In genomic region chr5:123793081-123793480, GRCm38 (mm10) we compare ENCODE assay signal across 26 mouse cellular contexts. TPM values are rescaled to one million over a fixed set of nuclear protein-coding genes. Genes with fewer than 3 reads are reported as not detected.
A peak's percentile ranks its signal among the peaks of the same experiment; 100 is the strongest.
DNase-seq lines count a peak whose midpoint lies in the region; ATAC-seq and TF ChIP-seq lines count a peak whose summit lies in the region.
"Had no signal": no experiment of that assay in that cellular context is flagged by ENCODE, and none has a peak within 500 bp of the region (broad histone marks: within the 10 kb centered on the region; RNA-seq: fewer than 3 reads in every experiment).

No protein-coding gene starts in this region.

- H3K27me3 ChIP-seq in forebrain, embryonic 11.5 days (ENCODE audit: control insufficient read depth, insufficient read depth, low read length): no peaks in the 10 kb centered on the region
- no peaks in the 10 kb centered on the region for H3K27me3 ChIP-seq in forebrain, embryonic 15.5 days
- H3K27me3 ChIP-seq in liver, embryonic 14.5 days (ENCODE audit: control insufficient read depth, insufficient read depth, low read length): no peaks in the 10 kb centered on the region
- H3K27me3 ChIP-seq in liver, postnatal 0 days (ENCODE audit: insufficient read depth, low read length): no peaks in the 10 kb centered on the region
- no peaks in the 10 kb centered on the region for H3K27me3 ChIP-seq in stomach, postnatal 0 days (ENCODE audit: control insufficient read depth, insufficient read depth, low read length)
- no peaks in the 10 kb centered on the region for H3K27me3 ChIP-seq in intestine, postnatal 0 days (replicated peaks; ENCODE audit: control insufficient read depth, insufficient read depth, low read length)
- H3K27me3 ChIP-seq: embryonic facial prominence, embryonic 12.5 days; embryonic facial prominence, embryonic 15.5 days; forebrain, embryonic 12.5 days; hindbrain, embryonic 12.5 days; hindbrain, embryonic 15.5 days; intestine, embryonic 15.5 days; Patski had no signal

- no peak for ATAC-seq in forebrain, embryonic 11.5 days (replicated peaks; ENCODE audit: low FRiP score)
- ATAC-seq in forebrain, embryonic 15.5 days (replicated peaks): no peak
- ATAC-seq in liver, embryonic 14.5 days (ENCODE audit: insufficient read depth): no peak
- ATAC-seq in liver, postnatal 0 days: no peak
- no peak for ATAC-seq in stomach, postnatal 0 days (ENCODE audit: low FRiP score, low TSS enrichment)
- no peak for ATAC-seq in intestine, postnatal 0 days
- ATAC-seq: activated CD4-positive, CD25-positive, alpha-beta regulatory T cell, adult 4 months; forebrain, embryonic 16.5 days; intestine, embryonic 15.5 days; Patski had no signal

- H3K4me1 ChIP-seq in forebrain, embryonic 11.5 days (replicated peaks; ENCODE audit: control insufficient read depth, insufficient read depth, low read length): no peaks in the 10 kb centered on the region
- H3K4me1 ChIP-seq in forebrain, embryonic 15.5 days: no peaks in the 10 kb centered on the region
- no peaks in the 10 kb centered on the region for H3K4me1 ChIP-seq in liver, embryonic 14.5 days (replicated peaks; ENCODE audit: control insufficient read depth in 2 of 2, insufficient read depth in 2 of 2, low read length in 1 of 2)
- no peaks in the 10 kb centered on the region for H3K4me1 ChIP-seq in liver, postnatal 0 days (ENCODE audit: insufficient read depth)
- no peaks in the 10 kb centered on the region for H3K4me1 ChIP-seq in stomach, postnatal 0 days (replicated peaks; ENCODE audit: control insufficient read depth, insufficient read depth)
- H3K4me1 ChIP-seq in intestine, postnatal 0 days (replicated peaks; ENCODE audit: control insufficient read depth, insufficient read depth, low read length): no peaks in the 10 kb centered on the region
- H3K4me1 ChIP-seq: embryonic facial prominence, embryonic 12.5 days; embryonic facial prominence, embryonic 15.5 days; forebrain, embryonic 12.5 days; hindbrain, embryonic 12.5 days; hindbrain, embryonic 15.5 days; intestine, embryonic 15.5 days had no signal

- peak; percentile 28; the same call in 1 of the 2 replicates for TF ChIP-seq CTCF in liver, embryonic 14.5 days (IDR thresholded peaks at IDR 0.05; ENCODE audit: low read depth)
- TF ChIP-seq CTCF in liver, postnatal 0 days (IDR thresholded peaks at IDR 0.05; ENCODE audit: low read depth): no peak
- TF ChIP-seq CTCF in stomach, postnatal 0 days (IDR thresholded peaks at IDR 0.05; ENCODE audit: low read depth): peak; percentile 19; the same call in 1 of the 2 replicates
- no peak for TF ChIP-seq CTCF in intestine, postnatal 0 days (IDR thresholded peaks at IDR 0.05; ENCODE audit: low read depth)

- H3K27ac ChIP-seq in forebrain, embryonic 11.5 days (ENCODE audit: low read depth, low read length): no peak overlapping the region
- no peak overlapping the region for H3K27ac ChIP-seq in forebrain, embryonic 15.5 days (replicated peaks)
- H3K27ac ChIP-seq in liver, embryonic 14.5 days: no peak overlapping the region
- no peak overlapping the region for H3K27ac ChIP-seq in liver, postnatal 0 days (ENCODE audit: low read depth)
- H3K27ac ChIP-seq in stomach, postnatal 0 days (replicated peaks): no peak overlapping the region
- H3K27ac ChIP-seq in intestine, postnatal 0 days (ENCODE audit: low read depth, low read length): no peak overlapping the region
- H3K27ac ChIP-seq: embryonic facial prominence, embryonic 12.5 days; embryonic facial prominence, embryonic 15.5 days; forebrain, embryonic 12.5 days; hindbrain, embryonic 12.5 days; hindbrain, embryonic 15.5 days; intestine, embryonic 15.5 days had no signal

- H3K36me3 ChIP-seq in forebrain, embryonic 11.5 days (ENCODE audit: control insufficient read depth, insufficient read depth, low read length): peaks cover 22% of the 10 kb centered on the region
- H3K36me3 ChIP-seq in forebrain, embryonic 15.5 days: peaks cover 26% of the 10 kb centered on the region
- H3K36me3 ChIP-seq in liver, embryonic 14.5 days (replicated peaks; ENCODE audit: control insufficient read depth, insufficient read depth, low read depth): peaks cover 80% of the 10 kb centered on the region
- peaks cover 55% of the 10 kb centered on the region for H3K36me3 ChIP-seq in liver, postnatal 0 days (replicated peaks; ENCODE audit: insufficient read depth, low read length)
- peaks cover 5% of the 10 kb centered on the region; the same call in 1 of the 2 replicates for H3K36me3 ChIP-seq in stomach, postnatal 0 days (ENCODE audit: control insufficient read depth, insufficient read depth, low read length)
- H3K36me3 ChIP-seq in intestine, postnatal 0 days (ENCODE audit: control insufficient read depth, insufficient read depth): peaks cover 44% of the 10 kb centered on the region
- H3K36me3 ChIP-seq: hindbrain, embryonic 15.5 days had no signal

- no peaks in the 10 kb centered on the region for H3K9me3 ChIP-seq in forebrain, embryonic 11.5 days (ENCODE audit: control insufficient read depth, low read length)
- no peaks in the 10 kb centered on the region for H3K9me3 ChIP-seq in forebrain, embryonic 15.5 days
- H3K9me3 ChIP-seq in liver, embryonic 14.5 days (ENCODE audit: control insufficient read depth, low read length): no peaks in the 10 kb centered on the region
- H3K9me3 ChIP-seq in liver, postnatal 0 days (ENCODE audit: low read length): no peaks in the 10 kb centered on the region
- H3K9me3 ChIP-seq in stomach, postnatal 0 days (ENCODE audit: control insufficient read depth, low read length): no peaks in the 10 kb centered on the region
- no peaks in the 10 kb centered on the region for H3K9me3 ChIP-seq in intestine, postnatal 0 days (ENCODE audit: control insufficient read depth)
- H3K9me3 ChIP-seq: embryonic facial prominence, embryonic 12.5 days; embryonic facial prominence, embryonic 15.5 days; forebrain, embryonic 12.5 days; hindbrain, embryonic 12.5 days; hindbrain, embryonic 15.5 days; intestine, embryonic 15.5 days had no signal

- no peak overlapping the region for H3K4me2 ChIP-seq in forebrain, embryonic 11.5 days (ENCODE audit: low read depth, low read length, severe bottlenecking)
- H3K4me2 ChIP-seq in forebrain, embryonic 15.5 days (replicated peaks): no peak overlapping the region
- no peak overlapping the region for H3K4me2 ChIP-seq in liver, embryonic 14.5 days (ENCODE audit: low read depth)
- H3K4me2 ChIP-seq in liver, postnatal 0 days (ENCODE audit: low read depth, low read length): no peak overlapping the region
- no peak overlapping the region for H3K4me2 ChIP-seq in stomach, postnatal 0 days (replicated peaks; ENCODE audit: low read depth)
- no peak overlapping the region for H3K4me2 ChIP-seq in intestine, postnatal 0 days (replicated peaks; ENCODE audit: low read depth)
- H3K4me2 ChIP-seq: embryonic facial prominence, embryonic 12.5 days; embryonic facial prominence, embryonic 15.5 days; forebrain, embryonic 12.5 days; heart, embryonic 11.5 days; hindbrain, embryonic 12.5 days; hindbrain, embryonic 15.5 days; intestine, embryonic 15.5 days had no signal

- 77% methylated on average over 2 of the region's 2 CpGs for WGBS in forebrain, embryonic 11.5 days
- 90% methylated on average over 2 of the region's 2 CpGs for WGBS in forebrain, embryonic 15.5 days
- WGBS in liver, embryonic 14.5 days (ENCODE audit: insufficient replicate concordance): 78% methylated on average over 2 of the region's 2 CpGs
- 83% methylated on average over 2 of the region's 2 CpGs for WGBS in liver, postnatal 0 days (ENCODE audit: insufficient replicate concordance)
- WGBS in stomach, postnatal 0 days: 87% methylated on average over 2 of the region's 2 CpGs
- 89% methylated on average over 2 of the region's 2 CpGs for WGBS in intestine, postnatal 0 days

- H3K9ac ChIP-seq in forebrain, embryonic 11.5 days (ENCODE audit: low read length): no peak overlapping the region
- no peak overlapping the region for H3K9ac ChIP-seq in forebrain, embryonic 15.5 days (replicated peaks)
- no peak overlapping the region for H3K9ac ChIP-seq in liver, embryonic 14.5 days (replicated peaks)
- H3K9ac ChIP-seq in liver, postnatal 0 days (replicated peaks): no peak overlapping the region
- no peak overlapping the region for H3K9ac ChIP-seq in stomach, postnatal 0 days (ENCODE audit: low read length)
- no peak overlapping the region for H3K9ac ChIP-seq in intestine, postnatal 0 days (ENCODE audit: low read depth, low read length)
- H3K9ac ChIP-seq: embryonic facial prominence, embryonic 12.5 days; embryonic facial prominence, embryonic 15.5 days; forebrain, embryonic 12.5 days; hindbrain, embryonic 12.5 days; hindbrain, embryonic 15.5 days; intestine, embryonic 15.5 days had no signal

- TF ChIP-seq EP300 in liver, embryonic 14.5 days (IDR thresholded peaks at IDR 0.05; ENCODE audit: low read depth): no peak
- no peak for TF ChIP-seq EP300 in liver, postnatal 0 days (IDR thresholded peaks at IDR 0.05; ENCODE audit: low read depth)
- TF ChIP-seq EP300 in stomach, postnatal 0 days (optimal IDR thresholded peaks at IDR 0.05): no peak

- H3K4me3 ChIP-seq in forebrain, embryonic 11.5 days (ENCODE audit: low read depth, low read length): no peak overlapping the region
- no peak overlapping the region for H3K4me3 ChIP-seq in forebrain, embryonic 15.5 days
- no peak overlapping the region for H3K4me3 ChIP-seq in liver, embryonic 14.5 days (ENCODE audit: insufficient read depth in 1 of 2, low read depth in 2 of 2, low read length in 2 of 2)
- no peak overlapping the region for H3K4me3 ChIP-seq in liver, postnatal 0 days (ENCODE audit: low read depth, low read length)
- no peak overlapping the region for H3K4me3 ChIP-seq in stomach, postnatal 0 days (ENCODE audit: low read depth, low read length)
- no peak overlapping the region for H3K4me3 ChIP-seq in intestine, postnatal 0 days (ENCODE audit: low read depth, low read length)
- H3K4me3 ChIP-seq: embryonic facial prominence, embryonic 12.5 days; embryonic facial prominence, embryonic 15.5 days; forebrain, embryonic 12.5 days; hindbrain, embryonic 12.5 days; hindbrain, embryonic 15.5 days; intestine, embryonic 15.5 days had no signal

- DNase-seq in forebrain, embryonic 11.5 days (ENCODE audit: low spot score): peak; percentile 15
- no peak for DNase-seq in liver, embryonic 14.5 days (ENCODE audit: low read depth in 3 of 3, low spot score in 3 of 3)
- no peak for DNase-seq in liver, postnatal 0 days
- DNase-seq in R1 (ENCODE audit: low read depth, low spot score): peak; percentile 54
- no peak for DNase-seq in stomach, postnatal 0 days (ENCODE audit: low spot score)
- no peak for DNase-seq in kidney, adult 11 months
- DNase-seq: adrenal gland, postnatal 10 days; adrenal gland, postnatal 36 days; cerebellum, adult 2 months; cerebellum, adult 9-11 months; cerebellum, postnatal 25 days; gastrocnemius, postnatal 10 days; gastrocnemius, postnatal 36 days; heart, adult 11 months had no signal

RNA-seq across cellular contexts. Expression of gene Kntc1, which starts 43.6 kb away (rescaled TPM):
- polyA plus RNA-seq in forebrain, embryonic 11.5 days (2014; fragmentation: Nextera tagmentation; extraction: Ambion mirVana): 53.8 and 65.0 TPM in 2 replicates
- 12.7 and 14.6 TPM in 2 replicates for polyA plus RNA-seq in forebrain, embryonic 15.5 days (2015; fragmentation: Nextera tagmentation; extraction: Ambion mirVana)
- 14.5 and 21.0 TPM in 2 replicates for polyA plus RNA-seq in liver, embryonic 14.5 days (2012; rRNA removed)
- 22.2 and 27.9 TPM in 2 replicates for polyA plus RNA-seq in liver, embryonic 14.5 days (2014; fragmentation: Nextera tagmentation; extraction: Ambion mirVana)
- 7.5 and 7.6 TPM in 2 replicates for polyA plus RNA-seq in liver, postnatal 0 days (2015; fragmentation: Nextera tagmentation; extraction: Ambion mirVana)
- 3.9 and 4.9 TPM in 2 replicates for polyA plus RNA-seq in stomach, postnatal 0 days (2015; fragmentation: Nextera tagmentation; extraction: Ambion mirVana)
- 4.5 and 5.0 TPM in 2 replicates for polyA plus RNA-seq in intestine, postnatal 0 days (2015; fragmentation: Nextera tagmentation; extraction: Ambion mirVana)

RNA-seq across cellular contexts. Expression of gene Rsrc2, which starts 43.9 kb away (rescaled TPM):
- 140 and 178 TPM in 2 replicates for polyA plus RNA-seq in forebrain, embryonic 11.5 days (2014; fragmentation: Nextera tagmentation; extraction: Ambion mirVana)
- 147 and 151 TPM in 2 replicates for polyA plus RNA-seq in forebrain, embryonic 15.5 days (2015; fragmentation: Nextera tagmentation; extraction: Ambion mirVana)
- 14.9 and 34.7 TPM in 2 replicates for polyA plus RNA-seq in liver, embryonic 14.5 days (2012; rRNA removed)
- polyA plus RNA-seq in liver, embryonic 14.5 days (2014; fragmentation: Nextera tagmentation; extraction: Ambion mirVana): 36.7 and 38.9 TPM in 2 replicates
- polyA plus RNA-seq in liver, postnatal 0 days (2015; fragmentation: Nextera tagmentation; extraction: Ambion mirVana): 32.5 and 40.7 TPM in 2 replicates
- 59.5 and 67.8 TPM in 2 replicates for polyA plus RNA-seq in stomach, postnatal 0 days (2015; fragmentation: Nextera tagmentation; extraction: Ambion mirVana)
- polyA plus RNA-seq in intestine, postnatal 0 days (2015; fragmentation: Nextera tagmentation; extraction: Ambion mirVana): 65.2 and 68.7 TPM in 2 replicates

Comparison
In these comparisons a context has a peak if more than half of its experiments do, and no peak if none do; other contexts are left out.
1. CTCF ChIP-seq: peak in liver, embryonic 14.5 days (single experiment) and stomach, postnatal 0 days (single experiment); none in liver, postnatal 0 days (single experiment) and intestine, postnatal 0 days (single experiment).
2. DNase-seq: peak in forebrain, embryonic 11.5 days (single experiment) and R1 (single experiment); none in liver, embryonic 14.5 days (0 of 3), liver, postnatal 0 days (single experiment), stomach, postnatal 0 days (single experiment) and kidney, adult 11 months (single experiment).